Mouse (Mus musculus): ENCODE data around the gene Fam207a. TPM values are rescaled to one million over a fixed set of nuclear protein-coding genes. Genes with fewer than 3 reads are reported as not detected.

Gene Fam207a
- polyA plus RNA-seq, 1 experiment from 2014 or later, result 43.8 TPM

DNA sequence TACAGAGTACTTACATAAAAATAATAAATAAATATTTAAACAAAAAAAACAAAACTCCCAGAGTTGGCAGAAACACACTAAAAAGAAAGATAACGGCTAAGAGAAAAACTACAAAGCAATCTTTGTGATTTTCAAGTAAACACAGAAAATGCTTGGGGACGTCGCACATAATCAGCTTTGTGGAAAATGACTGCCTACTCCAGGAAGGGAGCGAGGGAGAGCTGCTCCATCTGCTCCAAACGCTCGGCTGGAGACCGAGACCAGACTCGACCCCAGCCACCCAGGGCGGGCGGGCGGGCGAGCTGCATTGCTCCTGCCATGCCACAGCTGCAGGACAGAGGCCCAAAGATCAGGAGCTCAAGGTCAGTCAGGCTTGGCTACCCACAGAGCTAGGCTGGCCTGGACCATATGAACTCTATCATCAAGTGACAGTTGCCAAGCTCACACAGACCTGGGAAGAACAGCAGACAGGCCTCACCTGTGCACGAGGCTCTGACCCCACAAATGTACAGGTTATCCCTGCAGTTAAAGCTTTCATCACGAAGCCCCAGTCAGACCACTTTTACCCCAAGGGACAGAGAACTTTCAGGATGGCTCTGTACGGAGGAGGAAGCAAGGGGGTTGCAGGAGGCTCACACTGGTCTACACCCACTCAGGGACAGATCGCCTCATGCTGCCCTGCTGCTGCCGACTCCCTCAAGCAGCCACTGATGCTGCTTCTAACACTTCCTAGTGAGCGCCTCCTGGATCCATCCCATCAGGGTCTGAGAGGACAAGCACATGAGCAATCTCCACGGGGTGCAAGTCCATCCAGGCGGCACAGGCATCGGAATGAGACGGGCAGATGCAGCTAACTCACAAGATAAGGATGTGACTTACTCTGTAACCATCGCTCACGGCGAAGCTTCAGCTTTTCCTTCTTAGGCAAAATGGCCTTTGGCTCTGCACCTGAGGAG is 12.3 kb downstream of the Fam207a start:
- no peak for DNase-seq (ENCODE audit: low spot score)

DNA sequence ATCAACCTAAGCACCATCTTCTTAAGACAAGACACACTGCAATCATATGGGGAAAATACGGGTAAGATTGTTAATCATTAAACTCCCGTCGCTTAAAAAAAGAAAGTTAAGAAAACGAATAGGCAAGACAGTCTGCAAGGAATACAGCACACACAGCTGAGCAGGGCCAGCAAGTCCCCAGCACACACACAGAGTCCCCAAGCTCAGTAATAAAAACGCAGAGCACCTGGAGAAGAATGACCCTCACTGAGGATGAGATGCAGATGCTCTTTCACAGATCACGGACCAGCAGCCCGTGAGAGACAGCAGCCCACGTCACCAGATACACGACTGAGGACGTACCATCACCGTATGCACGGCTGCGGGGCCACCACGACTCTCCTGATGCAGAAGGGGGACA is 14.9 kb downstream of the Fam207a start:
- no peaks in the 10 kb centered on the region for H3K27me3 ChIP-seq (ENCODE audit: control insufficient read depth, insufficient read depth, low read length)
- H3K4me2 ChIP-seq (ENCODE audit: low read depth, severe bottlenecking), result no peak overlapping the region
- H3K27ac ChIP-seq (replicated peaks; ENCODE audit: low read depth, low read length), result no peak overlapping the region
- no peaks in the 10 kb centered on the region for H3K9me3 ChIP-seq (ENCODE audit: control insufficient read depth, low read length)
- DNase-seq (ENCODE audit: low spot score) (no peak), ATAC-seq (ENCODE audit: insufficient number of reproducible peaks, low FRiP score, low TSS enrichment, low read depth) (no peak)
- H3K9ac ChIP-seq (ENCODE audit: low read length), result no peak overlapping the region
- H3K36me3 ChIP-seq (ENCODE audit: control insufficient read depth, insufficient read depth, low read length), result peaks cover 12% of the 10 kb centered on the region; the same call in 1 of the 2 replicates
- H3K4me1 ChIP-seq (ENCODE audit: control insufficient read depth, insufficient read depth, low read length), result no peaks in the 10 kb centered on the region
- H3K4me3 ChIP-seq (ENCODE audit: low read depth, low read length), result no peak overlapping the region
- WGBS, result 82% methylated on average over 14 of the region's 14 CpGs

More for the DNA sequence above, 12.3 kb downstream of the Fam207a start:
- ATAC-seq (ENCODE audit: insufficient number of reproducible peaks, low FRiP score, low TSS enrichment, low read depth), result no peak
- Histone ChIP-seq H3K4me2 (ENCODE audit: low read depth, severe bottlenecking) (no peak overlapping the region), H3K27ac (replicated peaks; ENCODE audit: low read depth, low read length) (no peak overlapping the region), H3K9me3 (ENCODE audit: control insufficient read depth, low read length) (no peaks in the 10 kb centered on the region), H3K36me3 (ENCODE audit: control insufficient read depth, insufficient read depth, low read length) (peaks cover 19% of the 10 kb centered on the region; the same call in 1 of the 2 replicates), H3K9ac (ENCODE audit: low read length) (no peak overlapping the region), H3K4me3 (ENCODE audit: low read depth, low read length) (no peak overlapping the region), H3K4me1 (ENCODE audit: control insufficient read depth, insufficient read depth, low read length) (no peaks in the 10 kb centered on the region), H3K27me3 (ENCODE audit: control insufficient read depth, insufficient read depth, low read length) (no peaks in the 10 kb centered on the region)
- 90% methylated on average over 25 of the region's 25 CpGs for WGBS

DNA sequence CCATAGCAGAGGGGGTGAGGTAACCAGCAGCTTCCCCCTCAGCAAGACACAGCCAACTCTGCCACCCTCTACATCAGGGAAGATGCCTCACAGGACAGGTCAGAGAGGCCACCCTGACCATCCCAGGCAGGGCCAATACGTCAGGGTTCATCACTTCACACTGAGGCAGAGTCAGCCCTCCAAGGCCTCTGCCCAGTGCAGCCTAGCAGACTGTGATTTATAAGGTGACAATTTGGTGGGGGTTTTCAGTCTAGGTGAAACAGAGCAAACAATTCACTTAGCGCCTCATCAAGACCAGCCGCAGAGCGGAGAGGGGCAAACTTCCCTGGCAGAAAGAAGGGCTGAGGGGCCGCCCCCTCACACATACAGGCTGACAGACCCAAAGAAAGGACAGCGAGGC is 17.3 kb downstream of the Fam207a start:
- Histone ChIP-seq H3K27ac (replicated peaks; ENCODE audit: low read depth, low read length) (no peak overlapping the region), H3K36me3 (ENCODE audit: control insufficient read depth, insufficient read depth, low read length) (peaks cover 15% of the 10 kb centered on the region; the same call in 1 of the 2 replicates), H3K4me3 (ENCODE audit: low read depth, low read length) (no peak overlapping the region), H3K27me3 (ENCODE audit: control insufficient read depth, insufficient read depth, low read length) (no peaks in the 10 kb centered on the region), H3K4me2 (ENCODE audit: low read depth, severe bottlenecking) (no peak overlapping the region), H3K9ac (ENCODE audit: low read length) (0 out of 2 replicates have a peak overlapping the region, but pooled peaks have one; percentile 0), H3K9me3 (ENCODE audit: control insufficient read depth, low read length) (no peaks in the 10 kb centered on the region), H3K4me1 (ENCODE audit: control insufficient read depth, insufficient read depth, low read length) (no peaks in the 10 kb centered on the region)
- WGBS, result 34% methylated on average over 6 of the region's 6 CpGs
- DNase-seq (ENCODE audit: low spot score), result no peak
- no peak for ATAC-seq (ENCODE audit: insufficient number of reproducible peaks, low FRiP score, low TSS enrichment, low read depth)

DNA sequence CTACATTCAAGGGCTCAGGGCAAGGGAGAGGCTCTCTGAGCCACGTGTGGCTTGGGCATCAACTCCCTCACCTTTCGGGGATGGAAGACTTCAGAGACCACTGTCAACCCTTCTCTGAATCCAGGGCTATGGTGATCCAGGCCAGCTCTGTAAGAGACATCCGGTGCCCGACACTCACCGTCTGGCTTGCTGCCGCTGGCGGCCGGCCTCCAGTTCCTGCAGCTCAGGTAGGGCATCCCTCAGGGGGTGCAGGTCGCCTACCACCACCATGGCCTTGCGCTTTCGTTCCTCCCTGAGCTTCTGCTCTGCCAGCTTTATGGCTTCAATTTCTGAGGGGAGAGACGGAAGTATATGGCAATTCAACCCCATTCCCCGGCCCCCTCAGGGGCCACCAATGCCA is 18.4 kb downstream of the Fam207a start:
- Histone ChIP-seq H3K4me2 (ENCODE audit: low read depth, severe bottlenecking) (no peak overlapping the region), H3K4me3 (ENCODE audit: low read depth, low read length) (no peak overlapping the region), H3K27me3 (ENCODE audit: control insufficient read depth, insufficient read depth, low read length) (no peaks in the 10 kb centered on the region), H3K36me3 (ENCODE audit: control insufficient read depth, insufficient read depth, low read length) (peaks cover 15% of the 10 kb centered on the region; the same call in 1 of the 2 replicates), H3K4me1 (ENCODE audit: control insufficient read depth, insufficient read depth, low read length) (no peaks in the 10 kb centered on the region), H3K9me3 (ENCODE audit: control insufficient read depth, low read length) (no peaks in the 10 kb centered on the region), H3K9ac (ENCODE audit: low read length) (no peak overlapping the region), H3K27ac (replicated peaks; ENCODE audit: low read depth, low read length) (no peak overlapping the region)
- ATAC-seq (ENCODE audit: insufficient number of reproducible peaks, low FRiP score, low TSS enrichment, low read depth) (no peak), DNase-seq (ENCODE audit: low spot score) (no peak)
- 90% methylated on average over 13 of the region's 13 CpGs for WGBS

DNA sequence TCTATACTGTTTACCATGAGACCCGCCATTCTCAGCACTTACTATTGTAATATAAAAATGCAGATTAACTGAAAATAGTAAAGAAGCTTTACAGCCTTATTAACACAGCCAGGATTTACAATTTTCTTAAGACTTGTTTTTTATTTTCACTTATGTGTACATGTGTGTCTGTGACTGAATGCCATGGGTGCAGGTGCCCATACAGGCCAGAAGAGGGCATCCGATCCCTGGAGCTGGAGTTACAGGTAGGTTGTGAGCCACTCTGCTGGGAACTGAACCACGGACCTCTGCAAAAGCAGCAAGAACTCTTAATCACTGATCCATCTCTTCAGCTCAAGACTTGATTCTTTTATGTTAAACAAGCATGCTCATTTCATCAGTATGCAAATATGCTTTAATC is 22.7 kb downstream of the Fam207a start:
- 100% methylated on average over 3 of the region's 3 CpGs for WGBS
- ATAC-seq (ENCODE audit: insufficient number of reproducible peaks, low FRiP score, low TSS enrichment, low read depth) (no peak), DNase-seq (ENCODE audit: low spot score) (no peak)
- Histone ChIP-seq H3K36me3 (ENCODE audit: control insufficient read depth, insufficient read depth, low read length) (peaks cover 23% of the 10 kb centered on the region; the same call in 1 of the 2 replicates), H3K27ac (replicated peaks; ENCODE audit: low read depth, low read length) (no peak overlapping the region), H3K9ac (ENCODE audit: low read length) (no peak overlapping the region), H3K4me3 (ENCODE audit: low read depth, low read length) (no peak overlapping the region), H3K9me3 (ENCODE audit: control insufficient read depth, low read length) (no peaks in the 10 kb centered on the region), H3K4me1 (ENCODE audit: control insufficient read depth, insufficient read depth, low read length) (no peaks in the 10 kb centered on the region), H3K27me3 (ENCODE audit: control insufficient read depth, insufficient read depth, low read length) (no peaks in the 10 kb centered on the region), H3K4me2 (ENCODE audit: low read depth, severe bottlenecking) (no peak overlapping the region)

DNA sequence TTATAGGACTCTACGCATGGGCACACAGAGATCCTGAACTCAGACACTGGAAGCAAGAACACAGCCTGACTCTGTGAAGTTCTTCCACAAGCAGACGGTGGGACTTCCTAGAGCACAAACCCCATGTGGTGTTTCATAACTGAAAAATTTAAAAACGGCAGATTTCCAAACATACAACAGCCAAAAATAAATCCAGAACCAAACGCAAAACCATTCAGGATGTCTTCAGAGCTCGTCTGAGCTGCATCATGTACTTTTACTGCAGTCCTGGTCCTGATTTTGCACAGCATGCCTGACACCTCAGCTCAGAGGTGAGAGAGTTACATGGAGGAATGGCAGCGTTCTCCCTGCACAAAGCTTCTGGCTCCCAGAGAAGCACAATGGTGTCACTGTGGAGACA is 24.0 kb downstream of the Fam207a start:
- Histone ChIP-seq H3K4me1 (ENCODE audit: control insufficient read depth, insufficient read depth, low read length) (no peaks in the 10 kb centered on the region), H3K9me3 (ENCODE audit: control insufficient read depth, low read length) (no peaks in the 10 kb centered on the region), H3K27me3 (ENCODE audit: control insufficient read depth, insufficient read depth, low read length) (no peaks in the 10 kb centered on the region), H3K27ac (replicated peaks; ENCODE audit: low read depth, low read length) (no peak overlapping the region), H3K9ac (ENCODE audit: low read length) (no peak overlapping the region), H3K4me2 (ENCODE audit: low read depth, severe bottlenecking) (no peak overlapping the region), H3K4me3 (ENCODE audit: low read depth, low read length) (no peak overlapping the region), H3K36me3 (ENCODE audit: control insufficient read depth, insufficient read depth, low read length) (peaks cover 25% of the 10 kb centered on the region; the same call in 1 of the 2 replicates)
- WGBS, result 90% methylated on average over 6 of the region's 6 CpGs
- DNase-seq (ENCODE audit: low spot score), result no peak
- ATAC-seq (ENCODE audit: insufficient number of reproducible peaks, low FRiP score, low TSS enrichment, low read depth), result no peak

DNA sequence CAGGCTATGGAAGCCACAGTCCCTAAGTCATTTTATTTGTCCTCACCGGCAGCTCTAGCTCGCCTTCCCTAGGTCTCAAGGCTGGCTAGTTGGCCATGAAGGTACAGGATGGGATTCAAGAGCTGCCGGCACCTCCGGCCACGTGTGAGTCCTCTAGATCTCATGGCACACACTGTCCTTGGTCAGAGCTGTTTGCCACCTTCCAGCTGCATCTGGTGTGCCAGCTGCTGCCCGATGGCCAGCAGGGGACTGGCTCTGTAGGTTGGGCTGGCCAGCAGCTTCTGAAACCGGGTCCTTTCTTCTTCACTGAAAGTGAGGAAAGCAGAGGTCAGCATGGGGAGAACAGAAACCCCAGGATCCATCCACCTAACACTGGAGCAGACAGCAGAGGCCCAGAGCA is 27.4 kb downstream of the Fam207a start:
- H3K4me3 ChIP-seq (ENCODE audit: low read depth, low read length), result no peak overlapping the region
- WGBS, result 93% methylated on average over 7 of the region's 7 CpGs
- DNase-seq (ENCODE audit: low spot score), result no peak
- H3K4me2 ChIP-seq (ENCODE audit: low read depth, severe bottlenecking), result no peak overlapping the region
- no peaks in the 10 kb centered on the region for H3K9me3 ChIP-seq (ENCODE audit: control insufficient read depth, low read length)
- H3K36me3 ChIP-seq (ENCODE audit: control insufficient read depth, insufficient read depth, low read length), result peaks cover 18% of the 10 kb centered on the region; the same call in 1 of the 2 replicates
- H3K9ac ChIP-seq (ENCODE audit: low read length), result no peak overlapping the region; the same call in 1 of the 2 replicates
- H3K4me1 ChIP-seq (ENCODE audit: control insufficient read depth, insufficient read depth, low read length), result no peaks in the 10 kb centered on the region
- H3K27ac ChIP-seq (replicated peaks; ENCODE audit: low read depth, low read length), result no peak overlapping the region
- no peak for ATAC-seq (ENCODE audit: insufficient number of reproducible peaks, low FRiP score, low TSS enrichment, low read depth)
- no peaks in the 10 kb centered on the region for H3K27me3 ChIP-seq (ENCODE audit: control insufficient read depth, insufficient read depth, low read length)

DNA sequence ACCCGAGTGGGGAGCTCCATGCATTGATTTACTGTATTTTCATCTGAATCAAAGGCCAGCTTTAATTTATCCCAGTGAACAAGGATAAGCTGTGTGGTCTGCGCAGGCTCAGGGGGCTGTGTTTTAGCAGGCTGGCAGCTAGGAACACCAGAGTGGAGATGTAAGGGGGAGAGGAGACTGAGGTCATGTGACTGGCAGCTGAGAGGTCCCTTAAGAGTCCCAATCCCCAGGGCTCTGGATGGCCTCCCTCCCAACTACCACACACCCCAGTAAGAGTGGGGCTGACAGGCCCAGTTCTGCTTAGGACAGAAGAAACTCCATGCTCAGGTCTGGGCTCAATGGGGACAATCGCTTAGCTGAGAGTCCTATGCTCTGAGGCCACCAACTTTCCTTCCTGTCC is 29.8 kb downstream of the Fam207a start:
- Histone ChIP-seq H3K4me3 (ENCODE audit: low read depth, low read length) (no peak overlapping the region), H3K9me3 (ENCODE audit: control insufficient read depth, low read length) (no peaks in the 10 kb centered on the region), H3K27ac (replicated peaks; ENCODE audit: low read depth, low read length) (no peak overlapping the region), H3K27me3 (ENCODE audit: control insufficient read depth, insufficient read depth, low read length) (no peaks in the 10 kb centered on the region), H3K36me3 (ENCODE audit: control insufficient read depth, insufficient read depth, low read length) (peaks cover 16% of the 10 kb centered on the region; the same call in 1 of the 2 replicates), H3K4me2 (ENCODE audit: low read depth, severe bottlenecking) (no peak overlapping the region), H3K4me1 (ENCODE audit: control insufficient read depth, insufficient read depth, low read length) (no peaks in the 10 kb centered on the region), H3K9ac (ENCODE audit: low read length) (no peak overlapping the region)
- 65% methylated on average over 3 of the region's 3 CpGs for WGBS
- no peak for ATAC-seq (ENCODE audit: insufficient number of reproducible peaks, low FRiP score, low TSS enrichment, low read depth)
- DNase-seq (ENCODE audit: low spot score), result no peak

All from limb, embryonic 11.5 days (tissue).